Mouse (Mus musculus): ENCODE measurements around the gene Chrna1. TPM values are rescaled to one million over a fixed set of nuclear protein-coding genes. Genes with fewer than 3 reads are reported as not detected.

The Chrna1 gene
- polyA plus RNA-seq, 1 experiment from 2014 or later, result 0.10 TPM

DNA sequence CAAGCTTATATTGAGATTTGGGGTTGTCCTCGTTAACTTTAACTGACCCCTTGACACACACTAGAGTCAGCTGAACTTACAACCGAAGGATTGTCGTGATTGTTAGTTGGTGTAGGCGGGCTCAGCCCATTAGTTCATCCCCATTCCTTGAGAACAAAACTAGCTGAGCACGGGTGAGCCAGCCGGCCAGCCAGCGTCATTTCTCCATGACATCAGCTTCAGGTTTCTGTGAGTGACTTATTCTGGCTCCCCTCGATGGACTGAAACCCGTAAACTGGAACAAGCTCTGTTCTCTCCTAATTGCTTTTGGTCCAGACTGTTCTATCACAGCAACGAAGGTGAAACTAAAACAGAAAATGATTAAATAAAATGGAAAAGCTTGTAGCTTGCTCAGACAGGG, 45.4 kb downstream of the Chrna1 start:
- Histone ChIP-seq H3K4me3 (ENCODE audit: low read length) (no peak overlapping the region), H3K9ac (ENCODE audit: low read depth, low read length) (no peak overlapping the region), H3K27me3 (replicated peaks; ENCODE audit: control insufficient read depth, insufficient read depth, low read length) (no peaks in the 10 kb centered on the region), H3K36me3 (ENCODE audit: control insufficient read depth, insufficient read depth, low read length) (no peaks in the 10 kb centered on the region), H3K9me3 (ENCODE audit: control insufficient read depth, low read length) (no peaks in the 10 kb centered on the region), H3K4me2 (ENCODE audit: low read depth, low read length) (no peak overlapping the region), H3K4me1 (ENCODE audit: control insufficient read depth, insufficient read depth, low read length) (no peaks in the 10 kb centered on the region), H3K27ac (ENCODE audit: low read length) (no peak overlapping the region)
- WGBS, result 78% methylated on average over 10 of the region's 10 CpGs
- no peak for ATAC-seq

DNA sequence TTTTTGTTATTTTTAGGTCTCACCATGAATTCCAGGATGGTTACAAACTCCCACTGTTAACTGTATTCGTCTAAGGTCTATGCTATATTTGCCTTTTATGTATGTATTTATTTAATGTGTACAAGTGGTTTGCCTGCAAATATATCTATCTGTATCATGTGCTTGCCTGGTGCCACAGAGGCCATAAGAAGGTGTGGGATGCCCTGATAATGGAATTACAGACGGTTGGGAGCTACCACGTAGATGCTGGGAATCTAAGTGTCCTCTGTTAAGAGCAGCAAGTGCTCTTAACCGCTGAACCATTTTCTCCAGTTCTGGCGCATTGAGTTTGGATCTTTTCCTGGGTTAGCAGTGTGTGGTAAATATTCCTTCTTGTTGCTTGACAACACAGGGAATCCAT, 49.7 kb downstream of the Chrna1 start:
- Histone ChIP-seq H3K4me2 (ENCODE audit: low read depth, low read length) (no peak overlapping the region), H3K9me3 (ENCODE audit: control insufficient read depth, low read length) (no peaks in the 10 kb centered on the region), H3K36me3 (ENCODE audit: control insufficient read depth, insufficient read depth, low read length) (no peaks in the 10 kb centered on the region), H3K9ac (ENCODE audit: low read depth, low read length) (no peak overlapping the region), H3K4me1 (ENCODE audit: control insufficient read depth, insufficient read depth, low read length) (peaks cover 14% of the 10 kb centered on the region), H3K4me3 (ENCODE audit: low read length) (no peak overlapping the region), H3K27ac (ENCODE audit: low read length) (no peak overlapping the region), H3K27me3 (replicated peaks; ENCODE audit: control insufficient read depth, insufficient read depth, low read length) (no peaks in the 10 kb centered on the region)
- WGBS, result 73% methylated on average over 5 of the region's 5 CpGs
- no peak for ATAC-seq

- Histone ChIP-seq H3K4me2 (ENCODE audit: low read depth, low read length) (peak within 1 kb of the TSS; percentile 71), H3K36me3 (ENCODE audit: control insufficient read depth, insufficient read depth, low read length) (no peaks in the 10 kb centered on the region), H3K27ac (ENCODE audit: low read length) (peak within 1 kb of the TSS; percentile 97), H3K9ac (ENCODE audit: low read depth, low read length) (peak within 1 kb of the TSS; percentile 97), H3K4me3 (ENCODE audit: low read length) (peak within 1 kb of the TSS; percentile 93), H3K27me3 (replicated peaks; ENCODE audit: control insufficient read depth, insufficient read depth, low read length) (no peaks in the 10 kb centered on the region), H3K4me1 (ENCODE audit: control insufficient read depth, insufficient read depth, low read length) (peaks cover 14% of the 10 kb centered on the region), H3K9me3 (ENCODE audit: control insufficient read depth, low read length) (no peaks in the 10 kb centered on the region)
- ATAC-seq, result peak; percentile 81
- 2% methylated on average over 66 of the region's 66 CpGs for WGBS
These were observed 50.5 kb downstream of the Chrna1 start, which contains the start of gene Wipf1 for GRCm38 (mm10) chr2:73529356-73530330. Wipf1 (minus strand) TSS chr2:73529734.

- no peaks in the 10 kb centered on the region for H3K9me3 ChIP-seq (ENCODE audit: control insufficient read depth, low read length)
- under 1% methylated on average over 46 of the region's 59 CpGs for WGBS
- peak overlapping the region; percentile 71 for H3K4me2 ChIP-seq (ENCODE audit: low read depth, low read length)
- peak; percentile 69 for ATAC-seq
- peak overlapping the region; percentile 93 for H3K4me3 ChIP-seq (ENCODE audit: low read length)
- no peaks in the 10 kb centered on the region for H3K36me3 ChIP-seq (ENCODE audit: control insufficient read depth, insufficient read depth, low read length)
- H3K4me1 ChIP-seq (ENCODE audit: control insufficient read depth, insufficient read depth, low read length), result peaks cover 14% of the 10 kb centered on the region
- no peaks in the 10 kb centered on the region for H3K27me3 ChIP-seq (replicated peaks; ENCODE audit: control insufficient read depth, insufficient read depth, low read length)
- peak overlapping the region; percentile 97 for H3K27ac ChIP-seq (ENCODE audit: low read length)
- peak overlapping the region; percentile 97 for H3K9ac ChIP-seq (ENCODE audit: low read depth, low read length)
These were observed 51.4 kb downstream of the Chrna1 start for GRCm38 (mm10) chr2:73528516-73529355.

DNA sequence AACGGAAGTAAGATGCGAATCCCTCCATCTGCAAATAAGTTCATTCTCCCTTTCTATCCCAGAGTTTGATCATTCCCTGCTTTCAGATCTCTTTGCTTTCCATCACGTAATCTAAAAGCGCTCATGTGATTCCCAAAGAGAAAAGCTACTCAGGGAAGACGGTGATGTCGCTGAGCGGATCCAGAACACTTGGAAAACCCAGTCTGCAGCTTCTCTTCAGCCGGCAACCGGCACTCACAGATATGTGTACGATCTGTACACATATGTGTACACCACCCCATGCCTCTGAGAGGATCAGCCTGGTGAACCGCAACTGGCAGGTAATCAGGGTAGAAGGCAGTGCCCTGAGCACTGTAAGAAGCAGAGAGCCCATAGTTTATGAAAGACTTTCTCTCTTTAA, 52.2 kb downstream of the Chrna1 start:
- ATAC-seq, result no peak
- no peak overlapping the region for H3K27ac ChIP-seq (ENCODE audit: low read length)
- WGBS, result 60% methylated on average over 11 of the region's 11 CpGs
- H3K27me3 ChIP-seq (replicated peaks; ENCODE audit: control insufficient read depth, insufficient read depth, low read length), result no peaks in the 10 kb centered on the region
- H3K9ac ChIP-seq (ENCODE audit: low read depth, low read length), result peak overlapping the region; percentile 97
- no peaks in the 10 kb centered on the region for H3K36me3 ChIP-seq (ENCODE audit: control insufficient read depth, insufficient read depth, low read length)
- no peaks in the 10 kb centered on the region for H3K9me3 ChIP-seq (ENCODE audit: control insufficient read depth, low read length)
- H3K4me2 ChIP-seq (ENCODE audit: low read depth, low read length), result peak overlapping the region; percentile 71
- H3K4me1 ChIP-seq (ENCODE audit: control insufficient read depth, insufficient read depth, low read length), result peaks cover 16% of the 10 kb centered on the region
- peak overlapping the region; percentile 93 for H3K4me3 ChIP-seq (ENCODE audit: low read length)

DNA sequence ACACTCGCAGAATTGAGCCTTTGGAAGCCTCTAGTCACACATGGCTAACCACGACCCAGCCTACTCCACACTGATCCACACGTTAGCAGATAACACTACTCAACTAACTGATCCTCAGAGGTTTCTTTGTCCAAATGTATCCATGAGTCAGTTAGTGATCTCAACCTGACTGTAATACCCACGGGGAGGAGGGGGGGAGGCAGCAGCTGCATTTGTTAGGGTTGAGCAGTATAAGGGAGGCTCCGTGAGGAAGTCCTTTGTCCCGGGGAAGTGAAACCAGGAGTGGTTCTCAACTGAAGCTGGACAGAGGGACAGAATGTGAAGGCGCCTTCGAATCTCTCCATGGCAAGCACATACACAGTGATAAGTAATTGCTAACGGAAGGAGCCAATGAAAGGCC, 53.4 kb downstream of the Chrna1 start:
- no peak overlapping the region for H3K9ac ChIP-seq (ENCODE audit: low read depth, low read length)
- H3K27me3 ChIP-seq (replicated peaks; ENCODE audit: control insufficient read depth, insufficient read depth, low read length), result no peaks in the 10 kb centered on the region
- H3K4me2 ChIP-seq (ENCODE audit: low read depth, low read length), result peak overlapping the region; percentile 25; the same call in 1 of the 2 replicates
- 55% methylated on average over 9 of the region's 9 CpGs for WGBS
- H3K36me3 ChIP-seq (ENCODE audit: control insufficient read depth, insufficient read depth, low read length), result no peaks in the 10 kb centered on the region
- H3K9me3 ChIP-seq (ENCODE audit: control insufficient read depth, low read length), result no peaks in the 10 kb centered on the region
- no peak overlapping the region for H3K4me3 ChIP-seq (ENCODE audit: low read length)
- H3K27ac ChIP-seq (ENCODE audit: low read length), result no peak overlapping the region; the same call in 1 of the 2 replicates
- H3K4me1 ChIP-seq (ENCODE audit: control insufficient read depth, insufficient read depth, low read length), result peaks cover 22% of the 10 kb centered on the region
- ATAC-seq, result no peak

- H3K36me3 ChIP-seq (ENCODE audit: control insufficient read depth, insufficient read depth, low read length), result no peaks in the 10 kb centered on the region
- H3K4me3 ChIP-seq (ENCODE audit: low read length), result no peak overlapping the region
- no peak overlapping the region for H3K9ac ChIP-seq (ENCODE audit: low read depth, low read length)
- H3K9me3 ChIP-seq (ENCODE audit: control insufficient read depth, low read length), result no peaks in the 10 kb centered on the region
- no peak overlapping the region for H3K27ac ChIP-seq (ENCODE audit: low read length)
- WGBS, result 49% methylated on average over 8 of the region's 8 CpGs
- no peaks in the 10 kb centered on the region for H3K27me3 ChIP-seq (replicated peaks; ENCODE audit: control insufficient read depth, insufficient read depth, low read length)
- ATAC-seq, result no peak
- peaks cover 23% of the 10 kb centered on the region for H3K4me1 ChIP-seq (ENCODE audit: control insufficient read depth, insufficient read depth, low read length)
- H3K4me2 ChIP-seq (ENCODE audit: low read depth, low read length), result no peak overlapping the region
These were observed 57.2 kb downstream of the Chrna1 start for GRCm38 (mm10) chr2:73522891-73523290.

GRCm38 (mm10) chr2:73522336-73522735, 57.8 kb downstream of the Chrna1 start:
- H3K36me3 ChIP-seq (ENCODE audit: control insufficient read depth, insufficient read depth, low read length), result no peaks in the 10 kb centered on the region
- H3K27me3 ChIP-seq (replicated peaks; ENCODE audit: control insufficient read depth, insufficient read depth, low read length), result no peaks in the 10 kb centered on the region
- no peak overlapping the region for H3K9ac ChIP-seq (ENCODE audit: low read depth, low read length)
- H3K4me2 ChIP-seq (ENCODE audit: low read depth, low read length), result no peak overlapping the region
- H3K4me3 ChIP-seq (ENCODE audit: low read length), result no peak overlapping the region
- H3K27ac ChIP-seq (ENCODE audit: low read length), result 0 out of 2 replicates have a peak overlapping the region, but pooled peaks have one; percentile 6
- peaks cover 20% of the 10 kb centered on the region for H3K4me1 ChIP-seq (ENCODE audit: control insufficient read depth, insufficient read depth, low read length)
- whole genome bisulfite sequencing, result 70% methylated on average over 6 of the region's 6 CpGs
- no peaks in the 10 kb centered on the region for H3K9me3 ChIP-seq (ENCODE audit: control insufficient read depth, low read length)
- ATAC-seq, result no peak

GRCm38 (mm10) chr2:73521737-73522136, 58.4 kb downstream of the Chrna1 start:
- no peak overlapping the region for H3K9ac ChIP-seq (ENCODE audit: low read depth, low read length)
- 0 out of 2 replicates have a peak, but pooled peaks cover 2% of the 10 kb centered on the region for H3K36me3 ChIP-seq (ENCODE audit: control insufficient read depth, insufficient read depth, low read length)
- 16% methylated on average over 5 of the region's 5 CpGs for WGBS
- ATAC-seq, result peak; percentile 37; the same call in 1 of the 2 replicates
- H3K4me3 ChIP-seq (ENCODE audit: low read length), result no peak overlapping the region
- H3K4me2 ChIP-seq (ENCODE audit: low read depth, low read length), result no peak overlapping the region
- H3K9me3 ChIP-seq (ENCODE audit: control insufficient read depth, low read length), result no peaks in the 10 kb centered on the region
- no peaks in the 10 kb centered on the region for H3K27me3 ChIP-seq (replicated peaks; ENCODE audit: control insufficient read depth, insufficient read depth, low read length)
- H3K4me1 ChIP-seq (ENCODE audit: control insufficient read depth, insufficient read depth, low read length), result peaks cover 14% of the 10 kb centered on the region
- H3K27ac ChIP-seq (ENCODE audit: low read length), result no peak overlapping the region
